Mouse (Mus musculus) cortical plate, adult 2 months (tissue): ENCODE data around the gene Akt2. TPM values are rescaled to one million over a fixed set of nuclear protein-coding genes. Genes with fewer than 3 reads are reported as not detected.
A peak's percentile ranks its signal among the peaks of the same experiment; 100 is the strongest.

ENCODE experiments used
- H3K27ac ChIP-seq: fragments of 200-500 bp; 2 replicates; pipeline ENCODE4 v1.5.1; 2012; ENCODE audit warnings: low read length, control low read depth, inconsistent platforms; ENCODE audit not compliant: insufficient read depth
- H3K4me1 ChIP-seq: fragments of 200-500 bp; 2 replicates; pipeline ENCODE4 v1.6.1; 2011; ENCODE audit warnings: low read length; ENCODE audit not compliant: control insufficient read depth, insufficient read depth
- H3K4me3 ChIP-seq: fragments of 200-500 bp; 2 replicates; pipeline ENCODE4 v1.5.1; 2011; ENCODE audit warnings: mild to moderate bottlenecking, low read length, control low read depth; ENCODE audit not compliant: insufficient read depth
- CTCF ChIP-seq: fragments of 200-500 bp; IDR thresholded peaks from 2 replicates; pipeline ENCODE4 v1.5.1; 2011; ENCODE audit warnings: mild to moderate bottlenecking, control low read depth, low read length; ENCODE audit not compliant: insufficient read depth; ENCODE audit errors: extremely low read depth
- POLR2A ChIP-seq: fragments of 200-500 bp; IDR thresholded peaks from 2 replicates; pipeline ENCODE4 v1.6.1; 2011; ENCODE audit warnings: mild to moderate bottlenecking, low read length, control low read depth; ENCODE audit not compliant: insufficient read depth; ENCODE audit errors: extremely low read depth
- polyA plus RNA-seq: library from polyadenylated mRNA; depleted of rRNA; stranded (reverse); fragments of >200 nt; gene quantifications from 2 replicates; pipeline ENCODE4 v1.2.3, GENCODE M21; 2012; rRNA removed

Gene Akt2
- polyA plus RNA-seq: 144 and 161 TPM in 2 replicates

- peak within 1 kb of the TSS; percentile 99 for H3K27ac ChIP-seq
- TF ChIP-seq POLR2A (peak; percentile 24; the same call in 1 of the 2 replicates), CTCF (no peak)
- H3K4me1 ChIP-seq: peaks cover 15% of the 10 kb centered on the region
Measured at GRCm38 (mm10) chr7:27591266-27592216, at the start of gene Akt2. Akt2 (plus strand) TSS chr7:27591552.

GRCm38 (mm10) chr7:27541922-27542321, 49.4 kb upstream of the Akt2 start:
- H3K4me1 ChIP-seq: peaks cover 6% of the 10 kb centered on the region
- H3K4me3 ChIP-seq: peak overlapping the region; percentile 75
- H3K27ac ChIP-seq: peak overlapping the region; percentile 84
- no peak for TF ChIP-seq CTCF
- no peak for TF ChIP-seq POLR2A

More at GRCm38 (mm10) chr7:27591266-27592216, at the start of gene Akt2:
- H3K4me3 ChIP-seq: peak within 1 kb of the TSS; percentile 90

- TF ChIP-seq CTCF (no peak), POLR2A (peak; percentile 94)
- Histone ChIP-seq H3K27ac (peak overlapping the region; percentile 61), H3K4me3 (peak overlapping the region; percentile 75), H3K4me1 (peaks cover 6% of the 10 kb centered on the region)
Measured at GRCm38 (mm10) chr7:27542392-27543033, 48.8 kb upstream of the Akt2 start.

GRCm38 (mm10) chr7:27543065-27543464, 48.3 kb upstream of the Akt2 start:
- Histone ChIP-seq H3K27ac (peak overlapping the region; percentile 79; the same call in 1 of the 2 replicates), H3K4me3 (peak overlapping the region; percentile 75; the same call in 1 of the 2 replicates), H3K4me1 (peaks cover 6% of the 10 kb centered on the region)
- TF ChIP-seq POLR2A: no peak
- TF ChIP-seq CTCF: no peak

GRCm38 (mm10) chr7:27543851-27544250, 47.5 kb upstream of the Akt2 start:
- Histone ChIP-seq H3K4me3 (no peak overlapping the region), H3K4me1 (peaks cover 6% of the 10 kb centered on the region), H3K27ac (peak overlapping the region; percentile 79)
- no peak for TF ChIP-seq CTCF
- TF ChIP-seq POLR2A: no peak

GRCm38 (mm10) chr7:27544675-27545370, 46.5 kb upstream of the Akt2 start:
- Histone ChIP-seq H3K4me3 (no peak overlapping the region), H3K4me1 (peaks cover 6% of the 10 kb centered on the region), H3K27ac (no peak overlapping the region)
- TF ChIP-seq CTCF (no peak), POLR2A (no peak)

GRCm38 (mm10) chr7:27549597-27549996, 41.8 kb upstream of the Akt2 start:
- no peak overlapping the region for H3K4me3 ChIP-seq
- TF ChIP-seq POLR2A: no peak
- TF ChIP-seq CTCF: no peak
- H3K27ac ChIP-seq: no peak overlapping the region
- H3K4me1 ChIP-seq: no peaks in the 10 kb centered on the region

- Histone ChIP-seq H3K4me3 (peak overlapping the region; percentile 79; the same call in 1 of the 2 replicates), H3K27ac (no peak overlapping the region), H3K4me1 (no peaks in the 10 kb centered on the region)
- TF ChIP-seq CTCF (no peak), POLR2A (no peak)
Measured at GRCm38 (mm10) chr7:27552070-27552469, 39.3 kb upstream of the Akt2 start.

- TF ChIP-seq POLR2A (peak; percentile 97), CTCF (no peak)
- peak within 1 kb of the TSS; percentile 79 for H3K4me3 ChIP-seq
- no peaks in the 10 kb centered on the region for H3K4me1 ChIP-seq
- peak within 1 kb of the TSS; percentile 25; the same call in 1 of the 2 replicates for H3K27ac ChIP-seq
Measured at GRCm38 (mm10) chr7:27552931-27553513, 38.3 kb upstream of the Akt2 start, which contains the start of the genes Pld3 and 2310022A10Rik. Pld3 (minus strand) TSS chr7:27553218. 2310022A10Rik (plus strand) TSS chr7:27553233.
